8 mouse cellular contexts compared by ENCODE assay signal in genomic region chr13:38204171-38204570, GRCm38 (mm10). TPM values are rescaled to one million over a fixed set of nuclear protein-coding genes. Genes with fewer than 3 reads are reported as not detected.
DNase-seq lines count a peak whose midpoint lies in the region; ATAC-seq lines count a peak whose summit lies in the region.

No protein-coding gene starts in this region.

- intact Hi-C loops in heart, postnatal 14 days (cut with DNase I) = no loop called here

- no peaks in the 10 kb centered on the region; the same call in 1 of the 2 replicates for H3K36me3 ChIP-seq in heart, embryonic 15.5 days
- no peaks in the 10 kb centered on the region for H3K36me3 ChIP-seq in hindbrain, embryonic 13.5 days
- H3K36me3 ChIP-seq in midbrain, embryonic 12.5 days = no peaks in the 10 kb centered on the region

- no peak overlapping the region for H3K9ac ChIP-seq in heart, embryonic 15.5 days
- H3K9ac ChIP-seq in hindbrain, embryonic 13.5 days = no peak overlapping the region
- H3K9ac ChIP-seq in midbrain, embryonic 12.5 days (replicated peaks) = no peak overlapping the region

- peak overlapping the region; percentile 89 for H3K4me3 ChIP-seq in heart, embryonic 15.5 days
- peak overlapping the region; percentile 89 for H3K4me3 ChIP-seq in hindbrain, embryonic 13.5 days
- peak overlapping the region; percentile 55 for H3K4me3 ChIP-seq in midbrain, embryonic 12.5 days

- peak overlapping the region; percentile 74 for H3K4me2 ChIP-seq in heart, embryonic 15.5 days
- H3K4me2 ChIP-seq in hindbrain, embryonic 13.5 days = peak overlapping the region; percentile 65
- H3K4me2 ChIP-seq in midbrain, embryonic 12.5 days (replicated peaks) = peak overlapping the region; percentile 61

- ATAC-seq in heart, embryonic 15.5 days (replicated peaks; ENCODE audit: insufficient number of reproducible peaks, insufficient read depth, low FRiP score, low read depth) = no peak
- no peak for ATAC-seq in hindbrain, embryonic 13.5 days (ENCODE audit: low FRiP score)
- ATAC-seq in midbrain, embryonic 12.5 days (ENCODE audit: low FRiP score, low read depth) = no peak
- no peak for ATAC-seq in frontal cortex, adult (ENCODE audit: low TSS enrichment)

- no peak overlapping the region for H3K27ac ChIP-seq in heart, embryonic 15.5 days
- H3K27ac ChIP-seq in hindbrain, embryonic 13.5 days = no peak overlapping the region
- H3K27ac ChIP-seq in midbrain, embryonic 12.5 days (replicated peaks) = no peak overlapping the region

- no peak for DNase-seq in heart, postnatal 14 days
- peak; percentile 31 for DNase-seq in R1 (ENCODE audit: low read depth, low spot score)
- DNase-seq in kidney, adult 11 months = no peak
- DNase-seq in thymus, postnatal 4 days = no peak

- 45% methylated on average over 4 of the region's 4 CpGs for WGBS in heart, embryonic 15.5 days
- WGBS in hindbrain, embryonic 13.5 days = 62% methylated on average over 4 of the region's 4 CpGs
- 62% methylated on average over 4 of the region's 4 CpGs for WGBS in midbrain, embryonic 12.5 days

- no peaks in the 10 kb centered on the region for H3K27me3 ChIP-seq in heart, embryonic 15.5 days
- no peaks in the 10 kb centered on the region for H3K27me3 ChIP-seq in hindbrain, embryonic 13.5 days
- H3K27me3 ChIP-seq in midbrain, embryonic 12.5 days = no peaks in the 10 kb centered on the region

- peaks cover 15% of the 10 kb centered on the region for H3K4me1 ChIP-seq in heart, embryonic 15.5 days (replicated peaks)
- H3K4me1 ChIP-seq in hindbrain, embryonic 13.5 days (replicated peaks) = peaks cover 22% of the 10 kb centered on the region
- H3K4me1 ChIP-seq in midbrain, embryonic 12.5 days = peaks cover 14% of the 10 kb centered on the region

- no peaks in the 10 kb centered on the region for H3K9me3 ChIP-seq in heart, embryonic 15.5 days (replicated peaks)
- H3K9me3 ChIP-seq in hindbrain, embryonic 13.5 days = no peaks in the 10 kb centered on the region
- H3K9me3 ChIP-seq in midbrain, embryonic 12.5 days = no peaks in the 10 kb centered on the region

RNA-seq across cellular contexts. Expression of gene Snrnp48, which starts 0.6 kb away (rescaled TPM):
- 18.8 and 24.6 TPM in 2 replicates for polyA plus RNA-seq in heart, embryonic 15.5 days (2015; fragmentation: Nextera tagmentation; extraction: Ambion mirVana)
- total RNA-seq in heart, postnatal 14 days (2021) = 10 to 100 TPM; 10.7 to 11.0 TPM
- 29.1 and 32.4 TPM in 2 replicates for polyA plus RNA-seq in hindbrain, embryonic 13.5 days (2015; fragmentation: Nextera tagmentation; extraction: Ambion mirVana)
- polyA plus RNA-seq in midbrain, embryonic 12.5 days (2016; fragmentation: Nextera tagmentation; extraction: Ambion mirVana) = 34.8 and 37.6 TPM in 2 replicates

RNA-seq across cellular contexts. Expression of gene Dsp, which starts 53.1 kb away (rescaled TPM):
- 35.1 and 35.2 TPM in 2 replicates for polyA plus RNA-seq in heart, embryonic 15.5 days (2015; fragmentation: Nextera tagmentation; extraction: Ambion mirVana)
- total RNA-seq in heart, postnatal 14 days (2021) = 100 to 1,000 TPM; 356 to 362 TPM
- polyA plus RNA-seq in hindbrain, embryonic 13.5 days (2015; fragmentation: Nextera tagmentation; extraction: Ambion mirVana) = 0.30 and 0.31 TPM in 2 replicates
- 0.51 and 0.66 TPM in 2 replicates for polyA plus RNA-seq in midbrain, embryonic 12.5 days (2016; fragmentation: Nextera tagmentation; extraction: Ambion mirVana)

Comparison
In these comparisons a context has a peak if more than half of its experiments do, and no peak if none do; other contexts are left out.
1. RNA of gene Dsp, which starts 53.1 kb away (polyA plus RNA-seq): 35.1 to 35.2 TPM in heart, embryonic 15.5 days; 0.51 to 0.66 TPM in midbrain, embryonic 12.5 days and 0.30 to 0.31 TPM in hindbrain, embryonic 13.5 days; every median in the first group is over 10 times any median in the second.
2. Peak in every context shown above with its lines, with median percentiles within 50 percentile points of each other: H3K4me2 ChIP-seq and H3K4me3 ChIP-seq.